Mouse (Mus musculus): Measurements from ENCODE around the gene Pxk.
A peak's percentile ranks its signal among the peaks of the same experiment; 100 is the strongest.

DNA sequence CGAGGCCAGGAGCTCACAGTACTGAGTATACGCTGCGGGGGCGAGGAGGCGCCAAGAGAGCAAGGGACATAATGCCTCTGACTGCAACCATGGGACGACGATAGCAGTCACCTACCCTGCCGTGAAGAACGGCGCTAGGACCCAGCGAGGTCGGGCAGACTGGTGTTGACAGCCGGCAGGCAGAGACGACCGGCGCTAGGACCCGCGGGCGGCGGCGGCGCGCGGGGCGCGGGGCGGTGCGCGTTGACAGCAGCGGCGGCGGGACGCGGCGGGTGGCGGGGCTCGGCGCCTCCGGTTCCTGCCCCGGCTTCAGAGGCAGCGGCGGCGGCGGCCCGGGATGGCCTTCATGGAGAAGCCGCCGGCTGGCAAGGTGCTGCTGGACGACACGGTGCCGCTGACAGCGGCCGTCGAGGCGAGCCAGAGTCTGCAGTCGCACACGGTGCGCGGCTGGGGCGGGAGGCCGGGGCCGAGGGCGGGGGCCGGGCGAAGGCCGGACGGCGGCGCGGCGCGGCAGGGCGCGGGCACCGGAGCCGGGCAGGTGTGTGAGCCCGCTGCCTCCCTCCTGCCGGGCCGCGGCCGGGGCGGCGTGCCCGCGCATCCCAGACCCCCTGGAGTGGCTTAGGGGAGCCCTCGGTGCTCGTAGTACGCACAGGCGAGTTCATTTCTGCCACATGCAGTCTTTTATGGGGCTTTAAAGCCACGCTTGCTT is at the start of gene Pxk:
- TF ChIP-seq POLR2A (IDR thresholded peaks at IDR 0.05; ENCODE audit: borderline replicate concordance, insufficient read depth, low read length) (0 out of 2 replicates have a peak, but pooled peaks have one; percentile 42), CTCF (IDR thresholded peaks at IDR 0.05; ENCODE audit: borderline replicate concordance, insufficient read depth, low read depth, low read length) (no peak)

Measured in cerebellum, adult 2 months (tissue).